In the genomic region with DNA sequence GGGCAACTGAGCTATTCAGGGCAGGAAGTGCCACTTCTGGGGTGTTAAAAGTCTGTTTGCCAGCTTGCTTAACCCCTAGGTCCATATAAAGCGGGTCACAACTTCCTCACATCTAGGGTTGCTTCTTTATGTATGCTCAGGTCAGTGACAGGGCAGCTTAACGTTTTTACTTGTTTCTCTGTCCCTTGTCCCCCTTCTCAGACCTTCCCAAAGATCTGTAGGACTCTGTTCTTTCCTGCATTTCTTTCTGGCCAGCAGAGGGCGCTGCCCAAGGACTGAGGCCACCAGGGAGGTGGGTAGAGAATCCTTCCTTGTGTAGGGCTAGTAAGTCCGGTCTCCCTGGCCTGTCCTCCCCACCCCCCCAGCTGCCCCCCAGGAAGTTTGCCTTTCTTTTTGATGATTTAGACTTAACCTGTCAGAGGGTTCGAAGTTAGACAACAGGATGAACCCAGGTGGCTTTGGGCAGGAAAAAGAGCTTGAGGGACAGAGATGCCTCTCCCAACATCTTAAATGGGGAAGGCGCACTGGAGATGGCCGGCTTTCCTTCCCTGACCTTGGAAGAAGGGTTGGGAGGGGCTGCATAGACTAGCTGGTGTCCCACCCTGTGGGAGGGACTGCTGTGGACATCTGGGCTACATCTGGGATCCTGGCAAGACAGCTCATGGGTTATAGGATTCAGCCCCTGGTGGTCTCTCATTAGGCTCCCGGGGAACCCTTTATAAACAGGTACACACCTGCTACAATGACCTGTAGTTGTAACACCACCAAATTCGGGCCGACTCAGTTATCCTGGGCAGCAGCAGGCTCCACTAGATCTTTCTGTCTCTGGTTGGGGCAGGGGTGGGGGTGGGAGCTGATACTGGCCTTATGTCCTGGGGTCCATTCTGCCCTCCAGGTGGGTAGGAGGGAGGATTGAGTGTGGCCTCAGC, we compare ENCODE assay signal across 8 mouse cellular contexts. TPM values are rescaled to one million over a fixed set of nuclear protein-coding genes. Genes with fewer than 3 reads are reported as not detected.
A peak's percentile ranks its signal among the peaks of the same experiment; 100 is the strongest.
DNase-seq lines count a peak whose midpoint lies in the region; ATAC-seq and TF ChIP-seq lines count a peak whose summit lies in the region.

No protein-coding gene starts in this region.

- peaks cover 42% of the 10 kb centered on the region for H3K4me1 ChIP-seq in heart, embryonic 12.5 days (replicated peaks)
- H3K4me1 ChIP-seq in liver, postnatal 0 days (ENCODE audit: insufficient read depth), result peaks cover 40% of the 10 kb centered on the region
- peaks cover 42% of the 10 kb centered on the region for H3K4me1 ChIP-seq in neural tube, embryonic 13.5 days (replicated peaks)

- TF ChIP-seq CTCF in brain, embryonic 14.5 days (IDR thresholded peaks at IDR 0.05; ENCODE audit: borderline replicate concordance, extremely low read depth, insufficient read depth, insufficient read length), result peak; percentile 93
- TF ChIP-seq CTCF in liver, postnatal 0 days (IDR thresholded peaks at IDR 0.05; ENCODE audit: low read depth), result peak; percentile 94

- peak; percentile 93 for DNase-seq in brain, embryonic 14.5 days (ENCODE audit: low read depth)
- peak; percentile 93 for DNase-seq in kidney, postnatal 10 days
- DNase-seq in liver, postnatal 0 days, result peak; percentile 83
- DNase-seq in telencephalon, adult 2 months (ENCODE audit: low read depth, low spot score), result peak; percentile 67

- H3K4me2 ChIP-seq in heart, embryonic 12.5 days, result peak overlapping the region; percentile 76
- peak overlapping the region; percentile 93 for H3K4me2 ChIP-seq in liver, postnatal 0 days (ENCODE audit: low read depth, low read length)
- H3K4me2 ChIP-seq in neural tube, embryonic 13.5 days, result peak overlapping the region; percentile 69

- peak; percentile 36 for ATAC-seq in CD4-positive, CD25-positive, alpha-beta regulatory T cell, adult 4 months
- 0 out of 2 replicates have a peak, but pooled peaks have one; percentile 44 for ATAC-seq in erythroblast, adult 5-6 weeks (replicated peaks; ENCODE audit: low FRiP score, poor library complexity, severe bottlenecking)
- ATAC-seq in heart, embryonic 12.5 days (ENCODE audit: insufficient number of reproducible peaks, low FRiP score), result peak; percentile 61
- ATAC-seq in liver, postnatal 0 days, result peak; percentile 29; the same call in 1 of the 2 replicates
- peak; percentile 32; the same call in 1 of the 2 replicates for ATAC-seq in neural tube, embryonic 13.5 days (ENCODE audit: low read depth)

- 15% methylated on average over 10 of the region's 10 CpGs for WGBS in heart, embryonic 12.5 days
- 11% methylated on average over 10 of the region's 10 CpGs for WGBS in liver, postnatal 0 days (ENCODE audit: insufficient replicate concordance)
- WGBS in neural tube, embryonic 13.5 days, result 8% methylated on average over 10 of the region's 10 CpGs

- peaks cover 20% of the 10 kb centered on the region for H3K27me3 ChIP-seq in heart, embryonic 12.5 days (replicated peaks)
- H3K27me3 ChIP-seq in liver, postnatal 0 days (ENCODE audit: insufficient read depth, low read length), result peaks cover 15% of the 10 kb centered on the region
- H3K27me3 ChIP-seq in neural tube, embryonic 13.5 days, result peaks cover 22% of the 10 kb centered on the region

- TF ChIP-seq EP300 in liver, postnatal 0 days (IDR thresholded peaks at IDR 0.05; ENCODE audit: low read depth), result no peak

- no peaks in the 10 kb centered on the region for H3K36me3 ChIP-seq in heart, embryonic 12.5 days
- H3K36me3 ChIP-seq in liver, postnatal 0 days (replicated peaks; ENCODE audit: insufficient read depth, low read length), result no peaks in the 10 kb centered on the region
- H3K36me3 ChIP-seq in neural tube, embryonic 13.5 days, result no peaks in the 10 kb centered on the region

- TF ChIP-seq POLR2A in brain, embryonic 14.5 days (IDR thresholded peaks at IDR 0.05; ENCODE audit: borderline replicate concordance, extremely low read depth, insufficient read depth, insufficient read length, poor library complexity, severe bottlenecking), result no peak

- H3K4me3 ChIP-seq in heart, embryonic 12.5 days, result peak overlapping the region; percentile 53
- peak overlapping the region; percentile 61 for H3K4me3 ChIP-seq in liver, postnatal 0 days (ENCODE audit: low read depth, low read length)
- peak overlapping the region; percentile 48 for H3K4me3 ChIP-seq in neural tube, embryonic 13.5 days

- peak overlapping the region; percentile 82 for H3K27ac ChIP-seq in heart, embryonic 12.5 days (ENCODE audit: poor library complexity, severe bottlenecking)
- 0 out of 2 replicates have a peak overlapping the region, but pooled peaks have one; percentile 31 for H3K27ac ChIP-seq in liver, postnatal 0 days (ENCODE audit: low read depth)
- H3K27ac ChIP-seq in neural tube, embryonic 13.5 days (replicated peaks), result peak overlapping the region; percentile 93

- peak overlapping the region; percentile 80 for H3K9ac ChIP-seq in heart, embryonic 12.5 days
- H3K9ac ChIP-seq in liver, postnatal 0 days (replicated peaks), result peak overlapping the region; percentile 52
- peak overlapping the region; percentile 82 for H3K9ac ChIP-seq in neural tube, embryonic 13.5 days

- no peaks in the 10 kb centered on the region for H3K9me3 ChIP-seq in heart, embryonic 12.5 days (replicated peaks)
- no peaks in the 10 kb centered on the region for H3K9me3 ChIP-seq in liver, postnatal 0 days (ENCODE audit: low read length)
- no peaks in the 10 kb centered on the region for H3K9me3 ChIP-seq in neural tube, embryonic 13.5 days

RNA-seq across cellular contexts. Expression of a gene that starts 2.0 kb away (rescaled TPM):
- not detected for polyA plus RNA-seq in CD4-positive, CD25-positive, alpha-beta regulatory T cell, adult 4 months (2017; shearing (Covaris generic))
- 0.21 TPM in 1 of 2 replicates, not detected in the other for polyA plus RNA-seq in brain, embryonic 14.5 days (2012; rRNA removed)
- total RNA-seq in erythroblast, adult 5-6 weeks (2015; ENCODE audit: low replicate concordance), result not detected in 2 replicates
- total RNA-seq in erythroblast, adult 5-6 weeks (2017; ENCODE audit: low replicate concordance), result not detected in 2 replicates
- 0.61 TPM in 1 of 2 replicates, not detected in the other for polyA plus RNA-seq in heart, embryonic 12.5 days (2016; fragmentation: Nextera tagmentation; extraction: Ambion mirVana)
- polyA plus RNA-seq in liver, postnatal 0 days (2015; fragmentation: Nextera tagmentation; extraction: Ambion mirVana), result not detected in 2 replicates
- polyA plus RNA-seq in neural tube, embryonic 13.5 days (2015; fragmentation: Nextera tagmentation; extraction: Ambion mirVana), result not detected in 2 replicates

RNA-seq across cellular contexts. Expression of a gene that starts 48.9 kb away (rescaled TPM):
- polyA plus RNA-seq in CD4-positive, CD25-positive, alpha-beta regulatory T cell, adult 4 months (2017; shearing (Covaris generic)), result 1 to 10 TPM; 3.8 to 4.8 TPM
- 306 and 323 TPM in 2 replicates for polyA plus RNA-seq in brain, embryonic 14.5 days (2012; rRNA removed)
- total RNA-seq in erythroblast, adult 5-6 weeks (2015; ENCODE audit: low replicate concordance), result 2.5 and 5.2 TPM in 2 replicates
- total RNA-seq in erythroblast, adult 5-6 weeks (2017; ENCODE audit: low replicate concordance), result 0.43 and 3.9 TPM in 2 replicates
- polyA plus RNA-seq in heart, embryonic 12.5 days (2016; fragmentation: Nextera tagmentation; extraction: Ambion mirVana), result 41.2 and 41.4 TPM in 2 replicates
- 15.1 and 16.9 TPM in 2 replicates for polyA plus RNA-seq in liver, postnatal 0 days (2015; fragmentation: Nextera tagmentation; extraction: Ambion mirVana)
- polyA plus RNA-seq in neural tube, embryonic 13.5 days (2015; fragmentation: Nextera tagmentation; extraction: Ambion mirVana), result 127 and 134 TPM in 2 replicates

RNA-seq across cellular contexts. Expression of a gene that starts 49.5 kb away (rescaled TPM):
- 10 to 100 TPM; 91.5 to 92.9 TPM for polyA plus RNA-seq in CD4-positive, CD25-positive, alpha-beta regulatory T cell, adult 4 months (2017; shearing (Covaris generic))
- polyA plus RNA-seq in brain, embryonic 14.5 days (2012; rRNA removed), result 74.8 and 101 TPM in 2 replicates
- 7.3 and 12.5 TPM in 2 replicates for total RNA-seq in erythroblast, adult 5-6 weeks (2015; ENCODE audit: low replicate concordance)
- 3.4 and 12.0 TPM in 2 replicates for total RNA-seq in erythroblast, adult 5-6 weeks (2017; ENCODE audit: low replicate concordance)
- 128 and 129 TPM in 2 replicates for polyA plus RNA-seq in heart, embryonic 12.5 days (2016; fragmentation: Nextera tagmentation; extraction: Ambion mirVana)
- polyA plus RNA-seq in liver, postnatal 0 days (2015; fragmentation: Nextera tagmentation; extraction: Ambion mirVana), result 113 TPM in 2 replicates
- 101 and 124 TPM in 2 replicates for polyA plus RNA-seq in neural tube, embryonic 13.5 days (2015; fragmentation: Nextera tagmentation; extraction: Ambion mirVana)

Comparison
In these comparisons a context has a peak if more than half of its experiments do, and no peak if none do; other contexts are left out.
1. Peak in every context shown above with its lines: DNase-seq, ATAC-seq, H3K4me3 ChIP-seq and H3K27ac ChIP-seq.
2. H3K27ac ChIP-seq: peak in every context shown above with its lines; median percentile 93 in neural tube, embryonic 13.5 days; 82 in heart, embryonic 12.5 days; 31 in liver, postnatal 0 days.